Mouse (Mus musculus): ENCODE measurements around the gene Lrmda.
A peak's percentile ranks its signal among the peaks of the same experiment; 100 is the strongest.

Gene Lrmda

GRCm38 (mm10) chr14:21990321-21991021, 29.0 kb upstream of the Lrmda start:
- TF ChIP-seq NANOG (IDR thresholded peaks at IDR 0.05; ENCODE audit: borderline replicate concordance, low read length) (no peak), POU5F1 (IDR thresholded peaks at IDR 0.05; ENCODE audit: borderline replicate concordance, low read length) (no peak), CTCF (conservative IDR thresholded peaks at IDR 0.05; ENCODE audit: low read length) (no peak)
- H3K9me3 ChIP-seq (ENCODE audit: low read length), result no peaks in the 10 kb centered on the region
- no peak overlapping the region for H3K4me3 ChIP-seq (replicated peaks; ENCODE audit: low read length)
- H3K4me1 ChIP-seq (replicated peaks; ENCODE audit: low read depth, low read length), result peaks cover 62% of the 10 kb centered on the region
- H3K36me3 ChIP-seq (ENCODE audit: insufficient read depth, low read length), result no peaks in the 10 kb centered on the region
- peaks cover 98% of the 10 kb centered on the region for H3K27me3 ChIP-seq (ENCODE audit: insufficient read depth, low read length)

- H3K4me3 ChIP-seq (replicated peaks; ENCODE audit: low read length), result peak overlapping the region; percentile 13; the same call in 1 of the 2 replicates
- peaks cover 96% of the 10 kb centered on the region for H3K27me3 ChIP-seq (ENCODE audit: insufficient read depth, low read length)
- H3K9me3 ChIP-seq (ENCODE audit: low read length), result no peaks in the 10 kb centered on the region
- no peaks in the 10 kb centered on the region for H3K36me3 ChIP-seq (ENCODE audit: insufficient read depth, low read length)
- TF ChIP-seq POU5F1 (IDR thresholded peaks at IDR 0.05; ENCODE audit: borderline replicate concordance, low read length) (no peak), NANOG (IDR thresholded peaks at IDR 0.05; ENCODE audit: borderline replicate concordance, low read length) (no peak), CTCF (conservative IDR thresholded peaks at IDR 0.05; ENCODE audit: low read length) (no peak)
- H3K4me1 ChIP-seq (replicated peaks; ENCODE audit: low read depth, low read length), result peaks cover 58% of the 10 kb centered on the region
Observed at GRCm38 (mm10) chr14:21991251-21991780, 28.2 kb upstream of the Lrmda start.

DNA sequence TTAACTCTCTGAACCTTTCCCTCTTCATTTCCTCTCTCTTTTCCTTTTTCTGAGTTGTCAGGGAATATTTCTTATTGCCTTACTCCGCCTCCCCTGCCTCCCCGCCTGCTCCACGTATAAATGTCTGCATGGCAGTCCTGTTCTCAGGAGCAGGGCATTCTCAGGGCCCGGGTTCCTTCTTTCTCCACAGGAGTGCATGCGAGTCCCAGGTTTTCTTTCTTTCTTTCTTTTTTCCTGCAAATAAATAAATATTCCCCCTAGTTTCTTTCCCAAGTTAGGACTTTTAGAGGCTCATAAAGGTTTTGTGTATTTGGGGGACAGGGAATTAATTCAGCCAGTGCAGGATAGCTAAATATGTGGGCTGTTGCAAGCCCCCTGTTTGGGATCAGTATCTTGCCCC, 27.7 kb upstream of the Lrmda start:
- no peak overlapping the region for H3K4me3 ChIP-seq (replicated peaks; ENCODE audit: low read length)
- no peaks in the 10 kb centered on the region for H3K9me3 ChIP-seq (ENCODE audit: low read length)
- peaks cover 96% of the 10 kb centered on the region for H3K27me3 ChIP-seq (ENCODE audit: insufficient read depth, low read length)
- TF ChIP-seq POU5F1 (IDR thresholded peaks at IDR 0.05; ENCODE audit: borderline replicate concordance, low read length) (no peak), CTCF (conservative IDR thresholded peaks at IDR 0.05; ENCODE audit: low read length) (no peak), NANOG (IDR thresholded peaks at IDR 0.05; ENCODE audit: borderline replicate concordance, low read length) (no peak)
- H3K4me1 ChIP-seq (replicated peaks; ENCODE audit: low read depth, low read length), result peaks cover 52% of the 10 kb centered on the region
- H3K36me3 ChIP-seq (ENCODE audit: insufficient read depth, low read length), result no peaks in the 10 kb centered on the region

- TF ChIP-seq POU5F1 (IDR thresholded peaks at IDR 0.05; ENCODE audit: borderline replicate concordance, low read length) (no peak), CTCF (conservative IDR thresholded peaks at IDR 0.05; ENCODE audit: low read length) (no peak), NANOG (IDR thresholded peaks at IDR 0.05; ENCODE audit: borderline replicate concordance, low read length) (no peak)
- no peaks in the 10 kb centered on the region for H3K36me3 ChIP-seq (ENCODE audit: insufficient read depth, low read length)
- no peak overlapping the region for H3K4me3 ChIP-seq (replicated peaks; ENCODE audit: low read length)
- H3K9me3 ChIP-seq (ENCODE audit: low read length), result no peaks in the 10 kb centered on the region
- peaks cover 49% of the 10 kb centered on the region for H3K4me1 ChIP-seq (replicated peaks; ENCODE audit: low read depth, low read length)
- H3K27me3 ChIP-seq (ENCODE audit: insufficient read depth, low read length), result peaks cover 94% of the 10 kb centered on the region
Observed at GRCm38 (mm10) chr14:21992321-21992885, 27.1 kb upstream of the Lrmda start.

- H3K4me1 ChIP-seq (replicated peaks; ENCODE audit: low read depth, low read length), result peaks cover 49% of the 10 kb centered on the region
- H3K4me3 ChIP-seq (replicated peaks; ENCODE audit: low read length), result 0 out of 2 replicates have a peak overlapping the region, but pooled peaks have one; percentile 32
- no peaks in the 10 kb centered on the region for H3K36me3 ChIP-seq (ENCODE audit: insufficient read depth, low read length)
- no peak for TF ChIP-seq CTCF (conservative IDR thresholded peaks at IDR 0.05; ENCODE audit: low read length)
- TF ChIP-seq POU5F1 (IDR thresholded peaks at IDR 0.05; ENCODE audit: borderline replicate concordance, low read length), result no peak
- no peak for TF ChIP-seq NANOG (IDR thresholded peaks at IDR 0.05; ENCODE audit: borderline replicate concordance, low read length)
- H3K9me3 ChIP-seq (ENCODE audit: low read length), result no peaks in the 10 kb centered on the region
- peaks cover 91% of the 10 kb centered on the region for H3K27me3 ChIP-seq (ENCODE audit: insufficient read depth, low read length)
Observed at GRCm38 (mm10) chr14:21993251-21994060, 26.1 kb upstream of the Lrmda start.

GRCm38 (mm10) chr14:21994061-21994990, 25.2 kb upstream of the Lrmda start:
- peaks cover 87% of the 10 kb centered on the region for H3K27me3 ChIP-seq (ENCODE audit: insufficient read depth, low read length)
- H3K4me3 ChIP-seq (replicated peaks; ENCODE audit: low read length), result peak overlapping the region; percentile 76
- no peaks in the 10 kb centered on the region for H3K9me3 ChIP-seq (ENCODE audit: low read length)
- H3K36me3 ChIP-seq (ENCODE audit: insufficient read depth, low read length), result no peaks in the 10 kb centered on the region
- TF ChIP-seq NANOG (IDR thresholded peaks at IDR 0.05; ENCODE audit: borderline replicate concordance, low read length) (no peak), CTCF (conservative IDR thresholded peaks at IDR 0.05; ENCODE audit: low read length) (no peak), POU5F1 (IDR thresholded peaks at IDR 0.05; ENCODE audit: borderline replicate concordance, low read length) (no peak)
- peaks cover 40% of the 10 kb centered on the region for H3K4me1 ChIP-seq (replicated peaks; ENCODE audit: low read depth, low read length)

- H3K4me1 ChIP-seq (replicated peaks; ENCODE audit: low read depth, low read length), result peaks cover 32% of the 10 kb centered on the region
- H3K36me3 ChIP-seq (ENCODE audit: insufficient read depth, low read length), result no peaks in the 10 kb centered on the region
- H3K4me3 ChIP-seq (replicated peaks; ENCODE audit: low read length), result peak overlapping the region; percentile 76
- no peak for TF ChIP-seq CTCF (conservative IDR thresholded peaks at IDR 0.05; ENCODE audit: low read length)
- no peak for TF ChIP-seq NANOG (IDR thresholded peaks at IDR 0.05; ENCODE audit: borderline replicate concordance, low read length)
- no peak for TF ChIP-seq POU5F1 (IDR thresholded peaks at IDR 0.05; ENCODE audit: borderline replicate concordance, low read length)
- peaks cover 84% of the 10 kb centered on the region for H3K27me3 ChIP-seq (ENCODE audit: insufficient read depth, low read length)
- no peaks in the 10 kb centered on the region for H3K9me3 ChIP-seq (ENCODE audit: low read length)
Observed at GRCm38 (mm10) chr14:21995031-21995754, 24.3 kb upstream of the Lrmda start.
